Mouse (Mus musculus) ovary, adult 2 months (tissue): ENCODE data around the gene Rbp2. TPM values are rescaled to one million over a fixed set of nuclear protein-coding genes. Genes with fewer than 3 reads are reported as not detected.

Source experiments
- polyA plus RNA-seq: library from polyadenylated mRNA; depleted of rRNA; stranded (reverse); fragments of >200 nt; gene quantifications from 2 replicates; pipeline ENCODE4 v1.2.3, GENCODE M21; 2012; rRNA removed

Rbp2 gene
- polyA plus RNA-seq = 0.27 and 0.47 TPM in 2 replicates

GRCm38 (mm10) chr9:98485815-98486214, at the start of gene Rbp2:
Gene Rbp2 (plus strand): TSS chr9:98486115.

Other genes with a start within 250 kb of the Rbp2 start
- gene Nmnat3, start 198.7 kb upstream of the Rbp2 start, polyA plus RNA-seq = 9.7 and 12.0 TPM in 2 replicates
- gene Rbp1, start 63.2 kb upstream of the Rbp2 start, polyA plus RNA-seq = 25.2 and 31.3 TPM in 2 replicates
- gene Copb2, start 77.6 kb downstream of the Rbp2 start, polyA plus RNA-seq = 23.6 and 29.6 TPM in 2 replicates
- 29.8 and 38.9 TPM in 2 replicates for gene Mrps22, start 115.5 kb downstream of the Rbp2 start, polyA plus RNA-seq